Mouse (Mus musculus): ENCODE data around the gene Copz1. TPM values are rescaled to one million over a fixed set of nuclear protein-coding genes. Genes with fewer than 3 reads are reported as not detected.
"Not testable (repeated sequence)": the region's sequence is repeated elsewhere in the genome, so short reads cannot be mapped to it uniquely, and the experiment has no call there.

The Copz1 gene
- polyA plus RNA-seq, 2 experiments from 2014 or later = 231 to 266 TPM

GRCm38 (mm10) chr15:103252660-103253059 is 19.9 kb upstream of the Copz1 start:
- ATAC-seq = no peak

DNA sequence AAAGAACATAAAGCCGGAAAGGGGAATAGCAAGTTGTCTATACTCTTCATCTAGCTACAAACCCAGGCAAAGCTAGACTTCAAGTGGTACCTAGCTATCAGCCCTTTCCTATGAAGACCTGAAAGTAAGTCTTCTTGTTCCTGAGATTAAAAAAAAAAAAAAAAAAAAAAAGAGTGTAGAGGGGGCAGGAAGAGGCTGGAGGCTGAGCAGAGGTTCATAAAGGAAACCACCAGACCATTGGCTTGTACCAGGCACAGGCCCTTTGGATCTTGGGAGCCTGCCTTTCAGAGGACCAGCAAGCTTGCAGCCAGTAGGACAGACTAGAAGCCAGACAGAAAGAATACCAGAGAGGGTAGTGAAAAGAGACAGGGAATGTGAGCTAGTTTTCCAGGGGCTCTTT is 19.2 kb upstream of the Copz1 start:
- ATAC-seq = no peak

- ATAC-seq = peak; percentile 34
Measured at GRCm38 (mm10) chr15:103255169-103255568, 17.3 kb upstream of the Copz1 start.

- ATAC-seq = no peak
Measured at GRCm38 (mm10) chr15:103256210-103256986, 16.1 kb upstream of the Copz1 start.

DNA sequence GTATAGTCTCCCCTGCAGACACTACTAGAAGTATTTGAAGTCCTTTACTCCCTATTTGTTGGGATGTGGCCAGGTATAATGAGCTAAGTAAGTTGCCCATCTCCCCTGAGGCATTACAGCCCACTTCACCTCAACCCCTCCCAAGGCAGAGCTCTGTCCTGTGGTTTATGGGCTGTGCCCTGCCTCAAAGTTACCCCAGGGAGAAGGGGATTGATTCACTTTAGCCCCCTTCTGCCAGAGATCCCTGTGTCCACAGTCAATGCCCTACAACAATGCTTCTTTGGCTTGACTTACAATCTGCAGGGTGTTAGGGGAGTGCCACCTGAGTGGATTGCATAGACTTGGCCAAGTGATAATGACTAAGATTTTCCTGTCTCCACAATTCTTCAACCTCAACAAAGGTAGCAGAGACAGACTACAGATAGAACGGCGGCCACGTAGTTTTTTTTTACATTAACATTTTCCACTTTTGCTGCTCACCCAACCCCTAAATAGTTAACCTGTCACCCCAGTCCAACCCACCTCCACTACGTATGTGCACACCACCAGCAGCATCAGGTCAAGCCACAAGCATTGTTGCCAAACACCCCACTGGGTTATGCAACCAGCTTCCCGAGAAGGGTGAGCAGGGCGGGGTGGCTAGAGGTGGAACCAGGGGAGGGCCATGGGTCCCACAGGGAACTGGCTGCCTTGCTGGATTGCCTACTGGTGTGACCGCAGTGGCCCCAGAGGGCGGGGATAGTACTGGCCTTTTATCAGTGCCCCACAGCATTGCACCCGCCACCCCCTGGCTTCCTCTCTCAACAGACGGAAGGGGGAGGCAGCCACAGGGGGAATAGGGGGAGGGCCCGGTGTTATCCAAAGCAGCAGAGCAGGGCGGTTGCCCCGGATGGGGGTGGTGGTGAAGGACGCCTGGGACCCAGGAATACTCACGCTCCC is 14.5 kb upstream of the Copz1 start, which contains the start of gene Nfe2:
Gene Nfe2 (minus strand): TSS at position 614 of the 939 bp plus-strand sequence.
- ATAC-seq = peak; percentile 84

GRCm38 (mm10) chr15:103259162-103259561 is 13.4 kb upstream of the Copz1 start:
- no peak for ATAC-seq

GRCm38 (mm10) chr15:103259989-103260388 is 12.5 kb upstream of the Copz1 start:
- ATAC-seq = no peak

DNA sequence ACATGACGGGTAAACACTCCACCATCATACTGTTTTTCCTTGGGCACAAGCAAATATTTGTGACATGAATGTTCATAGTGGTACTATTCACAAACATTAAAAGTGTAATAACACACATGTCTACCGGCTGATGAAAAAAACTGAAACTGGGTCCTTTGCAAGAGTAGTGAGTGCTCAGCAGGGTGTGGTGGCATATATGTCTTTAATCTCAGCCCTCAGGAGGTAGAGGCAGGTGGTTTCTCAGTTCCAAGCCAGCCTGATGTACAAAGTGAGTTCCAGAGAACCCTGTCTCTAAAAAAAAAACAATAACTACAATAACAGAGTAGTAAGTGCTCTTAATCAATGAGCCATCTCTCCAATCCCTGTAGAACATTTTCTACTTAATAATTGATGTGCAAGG is 7.7 kb upstream of the Copz1 start:
- ATAC-seq = no peak

- no peak for ATAC-seq
Measured at GRCm38 (mm10) chr15:103268903-103269302, 3.6 kb upstream of the Copz1 start.

GRCm38 (mm10) chr15:103275943-103276342 is 3.4 kb downstream of the Copz1 start:
- ATAC-seq = not testable (repeated sequence)

- ATAC-seq = no peak
Measured at GRCm38 (mm10) chr15:103277949-103278348, 5.4 kb downstream of the Copz1 start.

DNA sequence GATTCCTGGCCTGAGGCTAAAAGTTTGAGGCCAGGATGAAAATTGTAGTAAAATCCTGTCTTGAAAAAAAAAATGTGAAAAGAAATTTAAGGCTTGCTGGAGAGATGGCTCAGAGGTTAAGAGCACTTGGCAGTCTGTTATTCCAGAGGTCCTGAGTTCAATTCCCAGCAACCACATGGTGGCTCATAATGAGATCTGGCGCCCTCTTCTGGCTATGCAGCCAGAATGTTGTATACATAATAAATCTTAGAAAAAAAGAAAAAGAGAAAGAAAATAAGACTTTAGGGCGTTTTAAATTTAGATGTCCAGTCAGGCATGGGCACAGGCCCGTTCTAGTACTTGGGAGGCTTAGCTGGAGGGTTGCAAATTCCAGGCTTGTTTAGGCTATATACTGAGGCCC is 7.2 kb downstream of the Copz1 start:
- peak; percentile 36 for ATAC-seq

DNA sequence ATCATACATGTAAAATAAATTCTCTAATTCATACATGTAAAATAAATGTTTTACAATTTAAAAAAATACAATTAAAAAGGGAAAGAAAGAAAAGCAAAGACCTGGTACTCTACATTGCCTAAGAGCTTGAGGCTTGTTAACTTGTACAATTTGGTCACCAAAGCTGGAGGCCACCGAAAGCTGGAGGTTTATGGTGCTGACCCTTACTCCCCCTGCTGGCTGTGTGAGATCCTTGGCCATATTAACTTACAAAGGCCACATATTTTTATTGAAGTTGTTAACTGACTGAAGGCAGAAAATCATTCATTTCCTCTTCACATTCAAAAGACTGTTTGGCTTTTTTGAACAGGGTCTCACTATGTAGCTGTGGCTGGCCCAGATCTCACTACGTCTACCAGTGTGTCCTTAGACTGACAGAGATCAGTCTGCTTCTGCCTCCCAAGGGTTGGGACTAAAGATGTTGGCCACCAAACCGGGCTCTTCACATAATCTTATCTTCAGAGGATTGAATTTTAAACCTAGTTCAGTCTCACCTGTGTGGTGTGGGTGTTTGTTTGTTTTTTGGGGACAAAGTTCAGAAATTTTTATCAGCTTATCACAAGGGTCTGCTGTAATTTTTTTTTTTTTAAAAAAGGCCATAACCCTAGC is 8.4 kb downstream of the Copz1 start:
- ATAC-seq = no peak

GRCm38 (mm10) chr15:103281465-103282205 is 9.1 kb downstream of the Copz1 start:
- no peak for ATAC-seq

GRCm38 (mm10) chr15:103284066-103284465 is 11.6 kb downstream of the Copz1 start:
- no peak for ATAC-seq

DNA sequence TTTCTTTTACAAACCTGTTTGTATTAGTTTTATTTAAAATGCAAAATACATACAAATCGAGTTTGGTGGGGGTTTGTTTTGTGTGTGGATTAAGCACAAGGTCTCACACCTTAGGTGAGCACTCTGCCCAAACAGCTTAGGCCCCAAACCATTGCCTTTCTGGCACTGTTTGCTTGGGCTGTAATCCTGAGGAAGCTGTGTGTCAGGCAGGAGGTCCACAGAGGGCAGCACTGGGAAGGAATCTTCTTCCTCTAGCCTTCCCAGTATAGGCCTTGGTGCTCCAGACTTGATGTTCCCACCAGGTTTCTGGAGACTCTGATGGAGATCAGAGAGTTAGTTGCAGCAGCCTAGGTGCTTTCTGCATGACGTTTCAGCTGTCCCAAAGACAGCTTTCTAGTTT is 12.1 kb downstream of the Copz1 start:
- no peak for ATAC-seq

DNA sequence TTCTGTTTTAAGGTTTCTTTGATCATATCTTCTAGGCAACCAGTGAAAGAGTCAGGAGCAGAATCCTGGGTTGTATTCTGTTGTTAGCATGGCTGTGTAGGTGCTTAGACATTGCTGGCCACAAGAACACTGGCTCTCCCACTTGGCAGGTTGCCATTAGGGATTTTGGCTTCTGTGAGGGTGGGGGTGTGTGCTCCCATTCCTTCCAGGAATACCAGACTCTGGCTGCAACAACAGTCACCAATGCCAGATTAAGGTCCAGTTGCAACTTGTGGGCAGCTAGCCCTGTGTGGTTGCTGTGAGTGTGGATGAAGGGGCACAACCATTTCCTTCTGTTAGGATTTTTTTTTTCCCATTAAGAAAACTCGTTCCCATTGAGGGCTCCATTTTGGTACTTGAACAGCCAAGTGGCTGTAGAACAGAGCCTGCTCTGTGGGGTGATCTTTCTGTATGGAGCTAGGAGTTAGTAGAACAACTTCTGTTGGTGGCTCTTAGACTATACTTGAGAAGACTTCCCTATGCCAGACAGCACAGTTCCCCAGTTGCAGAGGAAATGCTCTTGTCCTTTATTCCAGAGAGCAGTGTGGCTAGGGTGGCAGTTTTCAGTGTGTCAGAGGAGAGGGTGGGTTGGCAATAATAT is 13.4 kb downstream of the Copz1 start:
- no peak for ATAC-seq

- no peak for ATAC-seq
Measured at GRCm38 (mm10) chr15:103289600-103289999, 17.1 kb downstream of the Copz1 start.

GRCm38 (mm10) chr15:103290417-103290816 is 17.9 kb downstream of the Copz1 start:
- no peak for ATAC-seq

DNA sequence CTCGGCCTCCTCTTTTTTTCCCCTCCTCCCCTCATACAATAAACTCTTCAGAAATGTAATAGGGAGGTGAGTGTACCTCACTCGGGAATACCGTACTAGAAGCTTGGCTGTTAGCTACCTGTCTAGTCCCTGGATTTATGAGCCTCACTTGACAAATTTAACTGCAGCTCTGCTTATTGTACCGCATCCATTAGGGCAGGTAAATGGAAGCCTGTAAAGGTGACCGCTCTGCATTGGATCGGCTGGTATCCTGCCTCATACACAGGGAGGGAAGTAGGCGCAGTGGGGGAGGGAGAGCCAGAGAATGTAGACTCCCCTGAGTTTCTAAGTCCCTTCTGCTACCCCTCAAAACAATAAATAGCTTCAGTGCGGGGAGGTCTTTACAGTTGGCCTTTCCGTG is 18.3 kb downstream of the Copz1 start:
- ATAC-seq = no peak

- no peak for ATAC-seq
Measured at GRCm38 (mm10) chr15:103292673-103293345, 20.3 kb downstream of the Copz1 start.

All from activated CD4-positive, CD25-positive, alpha-beta regulatory T cell, adult 4 months (primary cell).